Mouse (Mus musculus): ENCODE results near the gene Lcn4.

DNA sequence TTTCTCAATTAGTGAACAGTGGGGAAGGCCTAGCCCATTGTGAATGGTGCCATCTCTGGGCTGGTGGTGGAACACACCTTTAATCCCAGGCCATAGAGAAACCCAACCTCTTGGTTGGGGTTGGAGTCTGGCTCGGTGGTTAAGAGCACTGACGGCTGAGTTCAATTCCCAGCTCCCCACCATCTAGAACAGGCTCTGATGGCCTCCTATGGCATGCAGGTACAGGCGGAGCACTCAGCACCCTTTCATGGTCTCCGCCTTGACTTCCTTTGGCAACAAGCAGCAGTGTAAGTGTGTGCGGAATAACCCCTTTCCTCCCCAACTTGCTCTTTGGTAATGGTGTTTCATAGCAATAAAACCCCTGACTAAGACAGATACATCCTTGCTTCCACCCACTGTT lies 32.5 kb downstream of the Lcn4 start:
- TF ChIP-seq EP300 (IDR thresholded peaks at IDR 0.05; ENCODE audit: low read depth) (no peak), CTCF (IDR thresholded peaks at IDR 0.05; ENCODE audit: low read depth) (no peak)

All from liver, embryonic 14.5 days (tissue).